Mouse (Mus musculus): ENCODE measurements at regions not wholly inside any gene's neighbourhood (a gene's known extent, or its start where the extent isn't known, plus 50 kb on each side); places are given as distances from the start of the nearest gene placed in this dataset.

- DNase-seq (ENCODE audit: low spot score in 2 of 2): no peak
Measured at GRCm38 (mm10) chr13:55893154-55894018, 57.4 kb upstream of the Pitx1 start.

DNA sequence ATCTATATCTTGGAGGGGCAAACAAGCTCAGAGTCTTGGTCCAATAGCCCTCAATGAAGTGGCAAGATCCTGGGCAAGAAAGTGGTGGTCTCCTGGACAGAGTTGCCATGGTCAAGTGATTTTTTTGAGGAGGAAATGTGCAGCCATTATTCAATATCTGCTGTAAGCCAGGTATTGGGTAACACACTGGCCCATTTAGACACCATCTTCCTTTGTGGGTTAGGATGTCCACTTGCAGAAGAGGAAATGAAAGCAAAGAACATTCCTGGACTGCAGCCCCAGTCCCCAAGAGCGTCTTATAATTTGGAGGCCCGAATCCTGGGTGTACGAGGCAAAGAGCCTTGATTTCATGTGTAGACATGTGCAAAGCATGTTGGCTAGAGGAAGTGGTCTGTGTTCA is 56.3 kb upstream of the Pitx1 start:
- no peak for DNase-seq (ENCODE audit: low spot score in 2 of 2)

- no peak for DNase-seq (ENCODE audit: low spot score in 2 of 2)
Measured at GRCm38 (mm10) chr13:55887099-55887736, 51.2 kb upstream of the Pitx1 start.

Measured in right cerebral cortex, postnatal 36 days (tissue).